Mouse (Mus musculus): ENCODE measurements around the gene Lyzl6.

Lyzl6 gene

GRCm38 (mm10) chr11:103638790-103639189, at the start of gene Lyzl6:
Gene Lyzl6 (minus strand): TSS chr11:103638890.
- no peak for DNase-seq (ENCODE audit: low read depth)

GRCm38 (mm10) chr11:103686706-103687105, 48.0 kb upstream of the Lyzl6 start:
- DNase-seq (ENCODE audit: low read depth): peak; percentile 62

GRCm38 (mm10) chr11:103685261-103685736, 46.6 kb upstream of the Lyzl6 start:
- DNase-seq (ENCODE audit: low read depth): peak; percentile 89

GRCm38 (mm10) chr11:103683667-103684334, 45.1 kb upstream of the Lyzl6 start:
- DNase-seq (ENCODE audit: low read depth): peak; percentile 52

GRCm38 (mm10) chr11:103677042-103677441, 38.4 kb upstream of the Lyzl6 start:
- DNase-seq (ENCODE audit: low read depth): peak; percentile 57

- peak; percentile 54 for DNase-seq (ENCODE audit: low read depth)
Measured at GRCm38 (mm10) chr11:103675556-103675955, 36.9 kb upstream of the Lyzl6 start.

- DNase-seq (ENCODE audit: low read depth): no peak
Measured at GRCm38 (mm10) chr11:103666907-103667426, 28.3 kb upstream of the Lyzl6 start.

- DNase-seq (ENCODE audit: low read depth): no peak
Measured at GRCm38 (mm10) chr11:103666181-103666906, 27.7 kb upstream of the Lyzl6 start.

GRCm38 (mm10) chr11:103665695-103666094, 27.0 kb upstream of the Lyzl6 start:
- DNase-seq (ENCODE audit: low read depth): no peak

GRCm38 (mm10) chr11:103663119-103663518, 24.4 kb upstream of the Lyzl6 start:
- no peak for DNase-seq (ENCODE audit: low read depth)

- DNase-seq (ENCODE audit: low read depth): no peak
Measured at GRCm38 (mm10) chr11:103662546-103662945, 23.9 kb upstream of the Lyzl6 start.

- no peak for DNase-seq (ENCODE audit: low read depth)
Measured at GRCm38 (mm10) chr11:103661863-103662262, 23.2 kb upstream of the Lyzl6 start.

- DNase-seq (ENCODE audit: low read depth): no peak
Measured at GRCm38 (mm10) chr11:103658189-103658588, 19.5 kb upstream of the Lyzl6 start.

- DNase-seq (ENCODE audit: low read depth): peak; percentile 53
Measured at GRCm38 (mm10) chr11:103656520-103656919, 17.8 kb upstream of the Lyzl6 start.

- DNase-seq (ENCODE audit: low read depth): no peak
Measured at GRCm38 (mm10) chr11:103653359-103653965, 14.8 kb upstream of the Lyzl6 start.

- no peak for DNase-seq (ENCODE audit: low read depth)
Measured at GRCm38 (mm10) chr11:103651426-103651825, 12.7 kb upstream of the Lyzl6 start.

GRCm38 (mm10) chr11:103649983-103650493, 11.3 kb upstream of the Lyzl6 start:
- no peak for DNase-seq (ENCODE audit: low read depth)

GRCm38 (mm10) chr11:103649301-103649982, 10.8 kb upstream of the Lyzl6 start, which contains the start of gene Rprml:
Gene Rprml (plus strand): TSS chr11:103649570.
- DNase-seq (ENCODE audit: low read depth): no peak

GRCm38 (mm10) chr11:103648656-103649055, 10.0 kb upstream of the Lyzl6 start:
- DNase-seq (ENCODE audit: low read depth): no peak

- DNase-seq (ENCODE audit: low read depth): no peak
Measured at GRCm38 (mm10) chr11:103647921-103648620, 9.4 kb upstream of the Lyzl6 start.

- DNase-seq (ENCODE audit: low read depth): no peak
Measured at GRCm38 (mm10) chr11:103646301-103646700, 7.6 kb upstream of the Lyzl6 start.

All from 416B (cell line).